Mouse (Mus musculus): Measurements from ENCODE around the gene Cd248.

- no peak for TF ChIP-seq CTCF (IDR thresholded peaks at IDR 0.05; ENCODE audit: low read depth)
- no peak for TF ChIP-seq EP300 (IDR thresholded peaks at IDR 0.05; ENCODE audit: low read depth)
These were observed 5.4 kb upstream of the Cd248 start for GRCm38 (mm10) chr19:5062446-5062845.
